Mouse (Mus musculus) liver, adult 2 months (tissue): ENCODE results near the gene Depdc1b. TPM values are rescaled to one million over a fixed set of nuclear protein-coding genes. Genes with fewer than 3 reads are reported as not detected.

ENCODE experiments used
- DNase-seq: peaks from one replicate; pipeline ENCODE4 v3.0.0-alpha.2; 2011; ENCODE audit warnings: low read depth, low spot score; ENCODE audit errors: extremely low read depth
- H3K27ac ChIP-seq: fragments of 200-500 bp; replicated peaks from 2 replicates; pipeline ENCODE4 v1.5.1; 2012; ENCODE audit warnings: low read depth, mild to moderate bottlenecking, control low read depth, inconsistent platforms, low read length; ENCODE audit not compliant: insufficient read depth
- H3K27me3 ChIP-seq: fragments of 200-500 bp; 2 replicates; pipeline ENCODE4 v1.6.1; 2012; ENCODE audit warnings: mild to moderate bottlenecking, moderate library complexity, low read length, inconsistent platforms; ENCODE audit not compliant: control insufficient read depth, insufficient read depth
- H3K36me3 ChIP-seq: fragments of 200-500 bp; 2 replicates; pipeline ENCODE4 v1.6.1; 2012; ENCODE audit warnings: low read length, inconsistent platforms; ENCODE audit not compliant: control insufficient read depth, insufficient read depth
- H3K4me1 ChIP-seq: fragments of 200-500 bp; 2 replicates; pipeline ENCODE4 v1.6.1; 2011; ENCODE audit warnings: low read length; ENCODE audit not compliant: control insufficient read depth, insufficient read depth
- H3K4me3 ChIP-seq: fragments of 200-500 bp; 2 replicates; pipeline ENCODE4 v1.5.1; 2011; ENCODE audit warnings: low read depth, mild to moderate bottlenecking, control low read depth, low read length, moderate library complexity; ENCODE audit not compliant: insufficient read depth
- H3K79me2 ChIP-seq: fragments of 200-500 bp; 2 replicates; pipeline ENCODE4 v1.6.1; 2012; ENCODE audit warnings: inconsistent platforms, mild to moderate bottlenecking, low read length, moderate library complexity; ENCODE audit not compliant: control insufficient read depth, insufficient read depth
- H3K9ac ChIP-seq: fragments of 200-500 bp; 2 replicates; pipeline ENCODE4 v1.6.1; 2012; ENCODE audit warnings: low read depth, mild to moderate bottlenecking, control low read depth, inconsistent platforms, low read length
- CTCF ChIP-seq: fragments of 200-500 bp; IDR thresholded peaks from 2 replicates; pipeline ENCODE4 v1.5.1; 2011; ENCODE audit warnings: low read depth, low read length, control low read depth
- POLR2A ChIP-seq: fragments of 200-500 bp; IDR thresholded peaks from 2 replicates; pipeline ENCODE4 v1.6.1; 2011; ENCODE audit warnings: low read length, control low read depth; ENCODE audit not compliant: insufficient read depth; ENCODE audit errors: extremely low read depth
- WGBS: fragments of 180-500 bp; shearing (Covaris S2); methylation state at CpG from one replicate; pipeline ENCODE4 v1.1.7; 2018; 5-methylcytosine and 5-hydroxymethylcytosine counted together
- polyA plus RNA-seq: library from polyadenylated mRNA; depleted of rRNA; stranded (reverse); fragments of >200 nt; gene quantifications from 2 replicates; pipeline ENCODE4 v1.2.3, GENCODE M21; 2012
- total RNA-seq: library from RNA; depleted of rRNA; stranded (reverse); fragments of >200 nt; gene quantifications from 2 replicates; pipeline ENCODE4 v1.2.3, GENCODE M21; 2014

Gene Depdc1b
- total and polyA plus RNA-seq, 2 experiments = 0.28 TPM; not detected in 1

DNA sequence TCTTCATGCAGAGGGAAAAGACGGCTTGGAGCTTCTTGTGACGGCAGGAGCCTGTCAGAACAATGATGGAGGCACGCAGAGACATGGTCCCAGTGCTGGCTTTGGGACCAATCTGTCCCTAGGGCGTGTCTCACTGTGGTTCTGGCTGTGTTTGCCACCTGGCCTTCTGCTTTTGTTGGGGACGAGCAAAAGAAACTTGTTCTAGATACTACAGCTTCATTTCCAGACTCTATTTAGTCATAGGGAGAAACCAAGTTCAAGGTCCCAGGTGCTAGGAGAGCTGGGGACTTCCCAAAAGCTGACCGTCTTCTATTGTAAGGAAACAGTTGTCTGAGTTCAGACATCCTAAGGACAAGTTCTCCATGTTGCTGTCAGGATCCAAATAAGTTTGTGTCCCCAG, 21.2 kb downstream of the Depdc1b start:
- Histone ChIP-seq H3K36me3 (no peaks in the 10 kb centered on the region), H3K4me1 (peaks cover 4% of the 10 kb centered on the region; the same call in 1 of the 2 replicates), H3K4me3 (no peak overlapping the region), H3K79me2 (no peaks in the 10 kb centered on the region), H3K9ac (no peak overlapping the region), H3K27ac (no peak overlapping the region), H3K27me3 (no peaks in the 10 kb centered on the region)
- TF ChIP-seq CTCF (no peak), POLR2A (no peak)
- no peak for DNase-seq
- 98% methylated on average over 6 of the region's 6 CpGs for WGBS

DNA sequence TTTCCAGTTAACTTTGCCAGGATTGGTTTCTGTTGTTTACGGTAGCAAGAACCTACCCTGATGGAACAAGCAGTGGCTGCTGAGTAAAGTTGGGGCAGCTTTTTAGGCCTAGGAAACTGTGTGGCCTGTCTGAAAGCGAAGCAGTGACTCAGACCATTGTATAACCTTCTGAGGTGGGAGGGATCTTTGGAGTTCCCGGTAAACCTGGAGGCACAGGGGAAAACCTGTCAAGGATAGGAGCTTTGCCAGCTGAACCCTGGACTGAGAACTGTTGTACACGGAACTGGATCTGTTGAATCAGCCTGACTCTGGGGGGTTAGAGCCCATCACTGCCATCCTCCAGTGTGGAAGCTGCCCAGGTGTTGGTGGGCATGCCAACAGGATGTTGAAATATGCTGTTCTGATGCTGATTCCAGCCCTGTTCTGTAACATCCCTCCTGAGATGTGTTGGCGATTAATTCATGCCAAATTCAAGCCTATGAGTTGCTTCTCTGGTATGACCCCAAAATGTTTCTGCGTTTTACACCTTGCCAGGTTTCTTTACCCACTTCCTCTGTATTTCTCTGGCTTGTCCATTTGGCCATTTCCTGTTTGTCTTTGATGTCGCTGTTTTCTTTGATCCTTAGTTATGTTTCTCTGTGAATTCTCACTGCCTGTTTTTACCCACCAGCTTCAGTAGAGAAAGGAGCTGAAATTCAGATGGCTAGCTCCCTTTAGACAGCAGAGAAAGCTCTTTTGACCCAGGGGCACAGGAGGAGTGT, 22.1 kb downstream of the Depdc1b start:
- TF ChIP-seq POLR2A (no peak), CTCF (no peak)
- Histone ChIP-seq H3K36me3 (no peaks in the 10 kb centered on the region), H3K27ac (no peak overlapping the region), H3K27me3 (no peaks in the 10 kb centered on the region), H3K79me2 (no peaks in the 10 kb centered on the region), H3K4me3 (no peak overlapping the region), H3K4me1 (peaks cover 4% of the 10 kb centered on the region; the same call in 1 of the 2 replicates), H3K9ac (no peak overlapping the region)
- 31% methylated on average over 7 of the region's 7 CpGs for WGBS
- DNase-seq = peak; percentile 23

DNA sequence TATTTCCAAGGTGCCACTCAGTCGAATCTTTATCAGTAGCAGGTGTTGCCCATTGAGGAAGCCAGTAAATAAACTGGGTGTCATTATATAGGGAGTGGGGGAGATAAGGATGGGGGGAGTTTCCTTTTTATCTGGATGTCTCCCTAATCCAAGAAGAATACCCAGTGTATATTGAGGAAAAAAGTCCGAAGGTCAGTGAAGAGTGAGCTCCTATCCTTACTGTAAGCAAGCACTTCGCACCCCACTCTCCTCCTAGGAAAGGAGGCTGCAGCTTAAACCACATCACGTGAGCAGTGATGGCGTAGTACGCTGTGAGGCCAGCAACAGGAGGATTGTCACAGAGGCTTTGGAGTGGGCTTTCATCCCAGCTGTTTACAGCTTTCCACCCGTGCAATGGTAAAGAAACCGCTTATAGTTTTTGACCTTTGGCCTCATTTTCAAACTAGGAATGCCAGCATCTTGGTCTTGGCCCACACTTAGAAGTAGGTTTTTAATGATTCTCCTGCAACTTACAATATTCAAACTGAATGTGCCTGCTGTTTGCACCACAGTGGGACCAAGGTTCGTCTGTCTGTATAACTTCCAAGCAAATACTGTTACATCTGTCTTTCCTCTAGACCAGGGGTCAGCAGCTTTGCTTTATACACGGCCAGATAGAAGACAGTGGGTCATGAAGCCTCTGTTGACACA, 23.9 kb downstream of the Depdc1b start:
- no peak overlapping the region for H3K9ac ChIP-seq
- H3K4me3 ChIP-seq = no peak overlapping the region
- no peaks in the 10 kb centered on the region for H3K79me2 ChIP-seq
- TF ChIP-seq POLR2A (no peak), CTCF (no peak)
- peaks cover 4% of the 10 kb centered on the region; the same call in 1 of the 2 replicates for H3K4me1 ChIP-seq
- no peaks in the 10 kb centered on the region for H3K36me3 ChIP-seq
- no peaks in the 10 kb centered on the region for H3K27me3 ChIP-seq
- no peak overlapping the region for H3K27ac ChIP-seq
- 82% methylated on average over 10 of the region's 10 CpGs for WGBS
- DNase-seq = no peak

DNA sequence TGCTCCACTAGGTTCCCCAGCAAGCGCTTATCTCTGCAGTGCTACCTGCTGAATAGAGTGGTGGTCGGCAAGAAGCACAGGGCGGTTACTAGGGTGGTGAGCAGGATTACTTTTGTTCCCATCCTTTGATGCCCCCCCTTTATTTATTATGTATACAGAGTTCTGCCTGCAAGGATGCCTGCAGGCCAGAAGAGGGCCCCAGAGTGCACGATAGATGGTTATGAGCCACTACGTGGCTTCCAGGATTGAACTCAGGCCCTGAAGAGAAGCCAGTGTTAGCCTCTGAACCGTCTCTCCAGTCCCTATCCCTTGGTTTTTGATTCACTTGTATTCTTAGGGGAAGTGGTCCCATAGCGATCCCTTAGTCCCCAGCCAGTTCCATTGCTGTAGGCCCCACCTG, 25.5 kb downstream of the Depdc1b start:
- Histone ChIP-seq H3K27me3 (no peaks in the 10 kb centered on the region), H3K36me3 (no peaks in the 10 kb centered on the region), H3K27ac (no peak overlapping the region), H3K9ac (no peak overlapping the region), H3K4me1 (peaks cover 4% of the 10 kb centered on the region; the same call in 1 of the 2 replicates), H3K4me3 (no peak overlapping the region), H3K79me2 (no peaks in the 10 kb centered on the region)
- 81% methylated on average over 7 of the region's 7 CpGs for WGBS
- DNase-seq = no peak
- TF ChIP-seq POLR2A (no peak), CTCF (peak; percentile 27; the same call in 1 of the 2 replicates)

DNA sequence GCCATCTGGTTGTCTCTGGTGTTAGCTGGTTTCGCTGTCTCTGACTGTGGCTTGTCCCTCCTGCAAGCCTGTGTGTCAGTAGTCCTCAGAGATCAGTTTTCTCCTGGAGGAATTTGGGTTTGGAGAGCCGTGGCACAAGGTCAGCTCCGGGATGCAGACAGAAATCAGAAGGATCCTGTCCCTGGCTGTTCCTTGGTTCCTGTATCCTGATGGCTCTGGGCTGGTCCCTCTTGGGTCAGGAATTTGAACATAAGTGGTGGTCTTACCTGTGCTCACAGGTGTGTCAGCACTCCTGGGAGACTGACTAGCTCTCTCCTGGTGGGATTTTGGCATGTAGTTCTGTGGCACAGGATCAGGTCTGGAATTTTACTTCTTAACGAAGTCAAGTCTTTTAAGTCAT, 29.6 kb downstream of the Depdc1b start:
- 84% methylated on average over 4 of the region's 4 CpGs for WGBS
- H3K36me3 ChIP-seq = no peaks in the 10 kb centered on the region
- no peak overlapping the region for H3K27ac ChIP-seq
- DNase-seq = no peak
- no peak overlapping the region for H3K9ac ChIP-seq
- H3K4me3 ChIP-seq = no peak overlapping the region
- H3K27me3 ChIP-seq = no peaks in the 10 kb centered on the region
- peaks cover 4% of the 10 kb centered on the region; the same call in 1 of the 2 replicates for H3K4me1 ChIP-seq
- TF ChIP-seq CTCF = no peak
- TF ChIP-seq POLR2A = no peak
- no peaks in the 10 kb centered on the region for H3K79me2 ChIP-seq

DNA sequence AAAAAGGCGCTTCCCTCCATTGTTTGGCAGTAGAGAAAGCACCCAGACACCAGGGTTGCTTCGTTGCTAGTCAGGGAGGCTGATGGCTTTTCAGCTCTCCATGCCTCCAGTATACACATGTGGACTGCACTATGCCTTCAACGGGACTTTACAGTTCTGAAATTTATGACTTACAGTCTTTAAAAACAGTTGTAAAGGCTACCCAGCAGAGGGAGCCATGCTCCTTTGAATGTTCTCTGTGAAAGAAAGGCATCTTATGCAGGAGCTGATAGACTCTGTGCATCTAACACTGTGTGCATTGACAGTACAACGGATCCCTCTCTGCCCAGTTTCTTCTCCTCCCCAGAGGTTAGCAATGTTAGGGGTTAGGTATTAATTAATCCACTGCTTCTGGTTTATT, 30.9 kb downstream of the Depdc1b start:
- 50% methylated on average over 4 of the region's 4 CpGs for WGBS
- TF ChIP-seq POLR2A (no peak), CTCF (peak; percentile 25; the same call in 1 of the 2 replicates)

More for the DNA sequence above, 30.9 kb downstream of the Depdc1b start:
- peak; percentile 55 for DNase-seq
- no peaks in the 10 kb centered on the region for H3K36me3 ChIP-seq
- H3K27ac ChIP-seq = no peak overlapping the region
- H3K9ac ChIP-seq = no peak overlapping the region
- no peaks in the 10 kb centered on the region for H3K27me3 ChIP-seq
- no peaks in the 10 kb centered on the region for H3K79me2 ChIP-seq
- no peak overlapping the region for H3K4me3 ChIP-seq
- H3K4me1 ChIP-seq = peaks cover 4% of the 10 kb centered on the region; the same call in 1 of the 2 replicates
